Mouse (Mus musculus) ovary, postnatal 14 days (tissue): ENCODE measurements around the gene Frrs1l.
A peak's percentile ranks its signal among the peaks of the same experiment; 100 is the strongest.

Experiments
- DNase-seq: peaks from one replicate; pipeline ENCODE4 v3.0.0; 2022; ENCODE audit warnings: low spot score

Frrs1l gene

GRCm38 (mm10) chr4:56990215-56990584 is at the start of gene Frrs1l:
TSS of gene Frrs1l (minus strand) at chr4:56990391.
- DNase-seq, result no peak

DNA sequence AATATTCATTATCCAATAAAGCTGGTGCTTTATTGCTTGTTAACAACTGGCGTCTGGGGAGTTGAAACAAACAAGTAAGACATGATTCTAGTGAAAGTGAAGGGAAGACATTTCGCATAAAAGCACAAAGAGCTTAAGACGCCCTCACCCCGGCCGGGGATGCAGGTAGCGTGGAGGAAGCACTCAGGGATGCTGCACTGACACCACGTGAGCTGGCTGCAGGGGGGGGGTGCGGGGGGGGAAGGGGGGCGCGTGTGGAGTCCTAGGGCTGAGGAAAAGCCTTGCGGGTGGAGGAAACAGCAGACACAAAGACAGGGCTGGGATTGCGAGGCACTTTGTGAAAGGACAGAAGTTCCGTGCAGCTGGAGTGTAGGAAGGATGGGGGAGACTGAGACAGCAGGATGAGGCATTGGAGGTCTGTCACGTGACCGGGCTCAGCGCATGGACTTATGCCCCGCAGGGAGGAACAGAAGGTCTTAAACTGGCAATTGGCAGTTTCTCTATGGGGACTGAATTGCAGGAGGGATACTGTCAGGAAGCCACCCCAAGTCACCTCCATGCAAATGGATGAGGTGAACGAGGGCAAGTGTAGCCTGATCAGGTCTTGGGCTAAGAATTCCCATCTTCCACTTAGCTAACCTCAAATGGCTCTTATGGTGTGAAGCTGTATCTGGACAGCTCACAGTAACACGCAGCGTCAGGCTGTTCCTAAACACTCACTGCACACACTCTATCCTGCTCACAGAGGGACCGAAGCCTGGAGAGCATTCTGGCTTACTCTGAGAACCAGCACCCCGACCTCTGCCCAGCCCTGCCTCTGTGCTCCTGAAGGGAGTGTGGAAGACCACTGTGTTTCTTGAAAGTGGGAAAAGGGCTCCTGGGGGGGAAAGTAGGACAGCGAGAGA is 49.2 kb upstream of the Frrs1l start:
- DNase-seq, result no peak

- no peak for DNase-seq
Measured at GRCm38 (mm10) chr4:57037554-57037953, 47.4 kb upstream of the Frrs1l start.

- no peak for DNase-seq
Measured at GRCm38 (mm10) chr4:57034169-57034568, 44.0 kb upstream of the Frrs1l start.

- no peak for DNase-seq
Measured at GRCm38 (mm10) chr4:57031440-57031839, 41.2 kb upstream of the Frrs1l start.

DNA sequence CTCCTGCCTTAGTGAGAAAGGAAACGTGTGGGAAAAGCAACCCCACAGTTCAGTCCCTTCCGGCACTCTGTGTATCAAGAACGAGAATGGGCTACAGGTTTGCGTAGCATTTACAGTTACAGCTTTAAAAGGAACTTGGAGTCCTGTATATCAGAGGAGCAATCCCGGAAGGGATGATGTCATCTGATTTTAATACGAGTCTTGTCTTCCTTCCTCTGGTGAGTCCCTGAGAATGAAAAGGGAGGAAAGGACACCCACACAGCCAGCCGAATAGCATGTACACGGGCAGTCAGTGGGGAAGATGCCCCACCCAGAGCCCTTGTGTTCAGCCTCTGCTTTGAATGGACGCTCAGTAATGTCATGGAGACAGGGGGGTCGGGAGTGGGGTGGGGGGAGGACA is 37.8 kb upstream of the Frrs1l start:
- no peak for DNase-seq

DNA sequence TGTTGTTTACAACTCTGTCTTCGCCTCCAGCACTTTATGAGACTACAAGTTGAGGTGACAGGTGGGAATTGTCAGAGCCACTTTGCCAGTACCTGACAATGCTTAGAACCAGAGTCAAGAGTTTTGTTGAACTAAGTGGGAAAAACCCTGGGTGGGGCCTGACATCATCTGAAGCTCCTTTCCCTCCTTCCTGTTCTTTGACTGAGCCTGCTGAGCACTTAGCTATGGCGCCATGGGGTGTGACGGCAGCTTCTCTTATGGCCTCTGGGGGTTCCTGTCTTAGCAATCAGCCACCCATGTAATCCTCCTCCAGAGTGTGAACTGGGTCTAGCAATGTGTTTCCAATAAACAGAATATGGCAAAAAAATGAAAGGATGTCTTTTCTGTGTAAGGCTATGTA is 33.3 kb upstream of the Frrs1l start:
- no peak for DNase-seq

- DNase-seq, result no peak
Measured at GRCm38 (mm10) chr4:57021288-57021687, 31.1 kb upstream of the Frrs1l start.

- peak; percentile 72 for DNase-seq
Measured at GRCm38 (mm10) chr4:57017229-57017628, 27.0 kb upstream of the Frrs1l start.

GRCm38 (mm10) chr4:57016366-57017171 is 26.4 kb upstream of the Frrs1l start:
- no peak for DNase-seq

DNA sequence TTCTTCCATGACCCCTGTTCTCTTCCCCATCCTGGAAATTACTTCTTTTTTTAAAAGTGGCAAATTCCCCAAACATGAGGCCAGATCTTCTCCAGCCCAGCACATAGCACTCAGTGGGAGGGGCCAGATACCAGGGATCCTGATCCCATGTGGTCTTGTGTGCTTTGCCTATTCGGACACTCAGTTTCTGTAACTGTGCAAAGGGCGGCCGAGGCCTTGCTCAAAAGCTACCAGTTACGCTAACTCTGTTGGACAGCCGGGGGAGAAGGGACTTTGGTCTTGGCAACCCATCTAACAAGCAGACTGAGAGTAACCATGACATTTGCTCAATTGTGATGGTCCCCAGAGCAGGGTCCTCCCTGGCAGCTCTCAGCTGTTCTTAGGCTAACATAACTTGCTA is 24.8 kb upstream of the Frrs1l start:
- DNase-seq, result no peak

DNA sequence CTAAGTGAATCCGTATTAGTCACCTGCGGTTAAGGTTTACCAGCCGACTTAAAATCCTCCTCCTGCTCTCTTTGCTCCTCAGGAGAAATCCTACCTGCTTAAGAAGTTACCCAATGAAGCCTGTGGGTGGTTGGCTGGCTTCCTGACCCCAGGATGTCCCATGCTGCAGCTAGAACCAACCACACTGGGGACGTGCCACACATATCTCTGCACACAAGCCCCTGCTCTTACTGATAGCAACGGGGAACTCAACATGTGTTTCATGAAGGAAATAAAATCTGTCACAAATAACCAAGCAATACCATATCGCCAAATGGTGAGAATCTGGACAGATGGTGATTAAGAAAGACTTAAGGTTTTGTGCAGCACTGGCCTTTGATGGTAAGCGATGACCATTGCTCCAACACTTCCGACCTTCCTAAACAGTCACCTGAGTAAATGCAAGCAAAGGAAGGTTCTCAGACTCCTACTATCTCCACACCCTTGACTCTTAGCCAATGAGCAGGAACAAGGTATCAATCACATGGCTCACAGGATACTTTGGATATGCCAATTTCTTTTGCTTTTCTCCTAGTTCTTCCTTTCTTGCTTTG is 21.4 kb upstream of the Frrs1l start:
- DNase-seq, result no peak

DNA sequence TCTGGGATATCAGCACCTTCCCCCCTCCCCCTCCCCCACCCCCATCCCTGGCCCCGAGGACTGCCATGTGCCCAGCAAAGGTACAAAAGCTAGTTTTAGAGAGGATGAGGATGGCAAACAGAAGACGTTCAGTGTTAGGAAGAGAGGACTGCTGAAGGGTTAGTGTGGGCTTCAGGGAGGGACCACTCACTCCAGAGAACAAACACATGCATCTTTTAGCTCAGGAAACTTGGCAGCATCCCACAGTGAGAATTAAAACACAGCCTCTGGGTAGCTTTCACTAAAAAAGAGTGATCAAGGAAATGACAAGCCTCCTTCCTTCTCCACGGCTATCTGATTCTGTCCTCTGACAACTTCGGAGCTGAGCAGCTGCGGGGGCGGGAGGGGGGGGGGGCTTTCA is 20.7 kb upstream of the Frrs1l start:
- no peak for DNase-seq

DNA sequence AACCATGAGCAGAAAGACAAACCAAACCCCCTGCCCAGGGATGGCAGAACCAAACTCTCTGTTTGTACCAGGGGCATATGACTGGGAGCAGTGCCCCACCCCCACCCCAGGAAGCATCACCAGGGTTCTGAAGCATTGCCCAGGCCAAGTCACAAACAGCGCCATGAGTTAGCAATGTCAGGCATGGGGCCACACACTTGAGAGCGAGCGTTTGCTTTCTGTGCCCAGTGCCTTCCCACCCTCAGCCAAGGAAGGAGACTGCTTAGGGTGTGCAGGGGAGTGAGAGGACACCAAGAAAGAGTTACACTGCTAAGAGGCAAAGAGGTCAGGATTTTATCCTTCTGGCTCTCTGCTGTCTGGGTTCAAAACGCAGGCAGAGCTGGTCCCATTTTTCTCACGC is 20.2 kb upstream of the Frrs1l start:
- DNase-seq, result no peak

DNA sequence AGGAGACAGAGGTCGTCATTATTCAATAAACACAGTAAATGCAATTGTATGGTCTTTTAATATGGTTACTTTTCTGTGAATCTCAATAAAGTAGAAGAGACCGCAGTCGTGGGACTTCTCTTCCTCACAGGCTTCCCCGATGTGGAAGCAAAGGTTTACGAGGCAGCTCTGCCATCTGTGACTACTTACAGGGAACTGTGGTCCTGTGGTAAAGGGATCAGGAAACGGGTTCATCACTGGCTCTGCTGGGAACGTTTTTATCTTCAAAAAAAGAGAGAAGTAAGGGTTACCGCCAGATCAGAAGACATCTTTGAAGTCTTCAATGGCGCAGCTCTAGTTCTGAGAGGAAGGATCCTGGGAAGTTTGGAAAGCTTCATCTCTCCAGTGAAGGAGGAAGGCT is 17.5 kb upstream of the Frrs1l start:
- DNase-seq, result no peak

DNA sequence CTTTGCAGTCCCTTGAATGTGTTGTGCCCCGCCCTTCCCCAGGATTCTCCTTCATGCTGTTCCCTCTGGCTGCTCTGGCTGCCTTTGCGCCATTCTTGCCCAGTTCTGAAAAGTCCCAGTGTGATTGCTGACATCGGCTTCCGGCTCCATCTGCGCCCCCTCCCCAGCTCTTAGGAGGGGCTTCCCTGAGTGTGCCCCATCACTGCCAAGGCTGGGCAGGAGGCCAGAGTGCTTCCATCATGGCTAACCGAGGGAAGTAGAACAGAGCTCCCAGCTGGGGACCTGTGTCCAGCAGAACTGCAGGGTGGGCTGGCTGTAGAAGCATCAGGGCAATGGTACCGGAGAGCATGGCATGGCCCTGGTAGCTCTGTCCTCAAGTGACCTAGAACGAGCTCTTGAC is 14.8 kb upstream of the Frrs1l start:
- no peak for DNase-seq

GRCm38 (mm10) chr4:57003886-57004285 is 13.7 kb upstream of the Frrs1l start:
- DNase-seq, result no peak

- DNase-seq, result no peak
Measured at GRCm38 (mm10) chr4:57002751-57003150, 12.6 kb upstream of the Frrs1l start.

DNA sequence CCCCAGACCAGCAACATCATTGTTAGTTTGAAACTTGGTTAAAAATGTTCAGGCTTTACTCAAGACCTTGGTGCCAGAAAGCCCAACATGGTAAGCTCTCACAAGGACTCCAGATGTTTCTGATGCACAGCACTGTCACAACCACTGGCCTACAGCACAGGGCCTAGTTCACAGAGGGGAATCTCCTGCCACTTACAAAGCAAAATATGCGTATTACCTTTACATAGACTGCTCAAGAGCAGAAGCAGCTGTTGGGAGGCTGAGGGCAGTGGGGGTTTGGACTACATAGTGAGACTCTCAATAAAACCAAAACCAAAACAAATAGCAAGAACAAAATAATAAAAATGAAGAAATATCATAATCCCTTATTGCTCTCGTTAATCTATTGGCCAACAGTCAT is 11.2 kb upstream of the Frrs1l start:
- DNase-seq, result no peak

DNA sequence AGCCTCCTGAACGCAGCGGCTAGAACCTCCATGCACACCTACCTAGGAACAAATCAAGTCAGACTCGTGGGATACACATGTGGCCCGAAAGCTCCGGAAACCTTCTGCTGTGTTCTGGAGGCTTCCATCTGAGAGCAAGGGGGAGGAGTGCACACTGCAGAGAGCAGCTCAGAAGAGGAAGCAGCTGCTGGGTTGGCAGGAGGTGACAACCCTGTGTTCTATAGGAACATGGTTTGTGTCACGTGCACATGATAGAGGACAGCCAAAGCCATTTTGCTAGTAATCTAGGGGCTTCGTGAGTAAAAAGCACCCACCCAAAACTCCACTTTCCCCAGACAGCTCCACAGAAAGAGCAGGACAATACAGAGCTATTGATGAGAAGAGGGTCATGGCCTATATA is 3.1 kb upstream of the Frrs1l start:
- DNase-seq, result no peak

GRCm38 (mm10) chr4:56991951-56992350 is 1.8 kb upstream of the Frrs1l start:
- no peak for DNase-seq

DNA sequence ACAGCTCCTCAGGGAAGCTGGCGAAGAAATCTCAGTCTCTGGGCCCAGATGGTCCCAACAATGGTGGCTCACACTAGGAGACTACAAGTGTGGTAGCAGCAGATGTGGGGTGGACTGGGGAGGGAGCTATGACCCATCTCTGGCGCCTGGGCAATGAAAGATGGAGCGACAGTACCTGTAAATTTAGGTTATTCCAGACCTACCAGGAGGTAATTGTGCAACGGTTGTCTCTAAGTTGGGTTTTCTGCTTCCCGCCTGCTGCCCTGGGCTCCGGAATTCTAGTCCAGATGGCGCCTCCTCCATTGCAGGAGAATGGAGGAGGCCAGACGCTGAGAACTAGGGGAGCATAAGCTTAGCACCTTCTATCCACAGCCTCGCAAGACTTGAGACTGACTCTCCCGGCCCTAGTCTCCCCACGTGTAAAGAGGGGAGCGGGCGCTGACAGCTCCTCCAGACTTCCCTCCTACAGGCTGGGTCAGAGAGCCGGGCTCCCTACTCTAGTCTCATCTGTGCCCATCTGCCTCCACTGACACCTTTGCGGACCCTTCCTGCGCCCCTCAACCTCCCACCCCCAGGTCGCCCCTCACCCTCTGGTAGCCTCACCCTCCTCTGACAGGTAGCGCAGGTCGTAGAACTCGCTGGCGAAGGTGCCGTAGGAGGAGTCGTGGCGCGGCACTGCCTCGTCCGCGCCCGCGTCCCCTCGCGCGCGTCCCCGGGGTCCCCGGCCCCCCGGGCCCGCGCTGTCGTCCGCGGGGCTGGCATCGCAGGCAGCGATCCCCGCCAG is 568 bp downstream of the Frrs1l start:
- DNase-seq, result no peak
